Mouse (Mus musculus) left cerebral cortex, adult 18-20 months (tissue): ENCODE results near the gene Plcb3. TPM values are rescaled to one million over a fixed set of nuclear protein-coding genes. Genes with fewer than 3 reads are reported as not detected.
"Not testable (repeated sequence)": the region's sequence is repeated elsewhere in the genome, so short reads cannot be mapped to it uniquely, and the experiment has no call there.

Source experiments
- DNase-seq, 2 experiments: peaks; one replicate each; pipeline ENCODE4 v3.0.0; 2021 to 2022; ENCODE audit warnings: low spot score in 2 of 2, mixed read lengths in 1 of 2
- total RNA-seq, 2 experiments: library from RNA; stranded (reverse); gene quantifications; 2 replicates each; pipeline ENCODE4 v1.2.3; 2021

Plcb3 gene
- total RNA-seq, 2 experiments from 2014 or later = 14.2 to 14.6 TPM

DNA sequence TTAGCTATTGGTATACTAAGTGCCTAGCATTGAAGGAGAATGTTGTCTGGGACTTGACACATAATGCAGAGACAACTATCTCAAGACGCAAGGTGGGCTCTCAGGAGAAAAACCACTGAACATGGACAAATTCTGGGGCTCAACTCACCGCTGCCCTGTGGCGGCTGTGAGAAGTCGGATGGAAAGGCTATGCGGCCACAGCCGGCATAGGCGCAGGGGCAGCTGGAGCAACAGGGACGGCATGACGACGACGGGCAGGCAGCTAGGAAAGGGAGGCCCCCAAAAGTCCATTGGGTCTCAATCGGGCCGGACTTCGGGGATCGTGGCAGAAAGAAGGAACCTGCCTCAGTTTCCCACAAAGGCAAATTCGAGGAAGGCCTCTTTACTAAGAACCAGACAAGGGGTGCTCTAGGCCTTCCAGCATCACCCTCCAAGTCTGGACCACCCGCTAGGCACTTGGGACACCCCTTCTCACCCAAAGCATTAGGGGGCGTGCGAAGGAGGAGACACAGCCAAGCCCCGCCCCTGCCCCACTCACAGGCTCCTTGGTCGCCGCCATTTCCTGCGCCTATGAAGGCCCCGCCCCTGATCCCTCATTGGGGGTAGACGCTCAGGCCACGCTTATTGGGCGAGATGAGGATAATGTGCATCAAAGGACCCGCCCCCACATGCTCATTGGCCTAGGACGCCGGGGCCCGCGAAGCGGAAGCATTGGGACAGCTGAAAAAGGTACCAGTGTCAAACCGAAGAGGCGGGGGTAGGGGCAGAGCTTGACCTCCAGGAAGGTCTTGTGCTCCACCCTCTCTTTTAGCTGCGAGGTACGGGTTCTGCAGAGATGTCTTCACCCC, 16.0 kb upstream of the Plcb3 start, which contains the start of gene Dnajc4:
TSS of gene Dnajc4 (minus strand) at position 562 of the 848 bp plus-strand sequence.
- peak; percentile 94 for DNase-seq

DNA sequence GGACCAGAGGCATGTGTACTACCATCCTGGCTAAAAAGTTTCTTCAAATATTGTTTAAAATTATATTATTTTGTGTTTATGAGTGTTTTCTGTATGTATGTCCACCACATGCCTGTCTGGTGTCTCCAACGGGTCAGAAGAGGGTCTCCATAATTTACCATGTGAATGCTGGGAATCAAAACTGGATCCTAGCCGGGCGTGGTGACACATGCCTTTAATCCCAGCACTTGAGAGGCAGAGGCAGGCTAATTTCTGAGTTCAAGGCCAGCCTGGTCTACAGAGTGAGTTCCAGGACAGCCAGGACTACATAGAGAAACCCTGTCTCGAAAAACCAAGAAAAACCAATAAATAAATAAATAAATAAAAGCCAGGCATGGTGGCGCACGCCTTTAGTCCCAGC, 14.9 kb upstream of the Plcb3 start:
- DNase-seq = not testable (repeated sequence)

DNA sequence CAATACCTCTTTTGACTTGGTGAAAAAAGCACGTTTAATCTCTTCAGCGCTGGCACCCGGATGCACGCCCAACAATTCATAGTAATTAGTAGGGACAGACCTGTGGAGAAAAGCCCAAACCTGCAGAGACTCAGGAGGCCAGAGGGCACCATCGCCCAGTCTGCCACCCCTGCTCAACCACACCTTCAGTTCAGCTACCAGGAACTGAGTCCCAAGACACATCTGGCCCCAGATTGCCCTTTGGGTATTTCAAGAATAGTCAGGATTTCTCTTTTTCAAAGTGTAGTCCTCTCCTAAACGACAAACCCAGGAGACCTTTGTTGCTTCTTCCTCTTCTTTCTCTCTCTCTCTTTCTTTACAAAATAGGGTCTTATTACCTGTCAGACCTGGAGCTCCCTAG, 14.4 kb upstream of the Plcb3 start:
- no peak for DNase-seq

DNA sequence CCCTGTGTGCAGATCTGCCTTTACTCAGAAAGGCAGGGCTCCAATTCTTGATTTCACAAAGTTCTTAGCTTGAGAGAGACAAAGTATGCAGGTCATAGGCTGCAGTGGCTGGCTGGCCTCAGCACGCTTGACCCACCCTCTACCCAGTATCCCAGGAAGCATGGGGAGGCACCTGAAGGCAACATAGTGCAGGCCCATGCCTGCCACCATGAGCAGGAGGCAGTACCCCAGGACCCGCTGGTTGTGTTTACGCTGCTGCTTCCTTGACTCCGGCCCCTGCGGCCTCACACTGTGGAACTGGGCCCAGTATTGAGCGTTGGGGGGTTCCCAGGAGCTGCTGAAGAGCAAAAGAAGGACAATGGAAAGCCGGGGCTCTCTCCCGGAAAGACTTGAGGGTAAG, 13.0 kb upstream of the Plcb3 start:
- DNase-seq = no peak

DNA sequence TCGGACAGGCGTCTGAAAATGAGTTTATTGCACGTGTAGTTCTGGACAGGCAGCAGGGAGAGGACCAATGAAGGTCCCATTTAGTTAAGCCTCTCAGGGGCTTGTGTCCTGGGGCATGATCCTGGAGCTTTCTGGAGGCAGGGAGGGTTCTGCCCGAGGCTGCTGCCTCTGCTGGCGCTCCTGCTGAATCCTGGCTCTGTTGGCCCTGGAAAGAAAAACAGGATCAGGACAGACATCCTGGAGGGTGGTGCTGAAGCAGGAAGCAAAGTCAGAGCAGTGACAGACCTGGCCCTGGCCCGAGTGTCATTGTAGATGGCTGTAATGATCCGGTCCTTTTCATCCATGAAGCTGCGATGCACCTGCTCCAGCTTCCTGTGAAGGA, 11.6 kb upstream of the Plcb3 start:
- DNase-seq = no peak

DNA sequence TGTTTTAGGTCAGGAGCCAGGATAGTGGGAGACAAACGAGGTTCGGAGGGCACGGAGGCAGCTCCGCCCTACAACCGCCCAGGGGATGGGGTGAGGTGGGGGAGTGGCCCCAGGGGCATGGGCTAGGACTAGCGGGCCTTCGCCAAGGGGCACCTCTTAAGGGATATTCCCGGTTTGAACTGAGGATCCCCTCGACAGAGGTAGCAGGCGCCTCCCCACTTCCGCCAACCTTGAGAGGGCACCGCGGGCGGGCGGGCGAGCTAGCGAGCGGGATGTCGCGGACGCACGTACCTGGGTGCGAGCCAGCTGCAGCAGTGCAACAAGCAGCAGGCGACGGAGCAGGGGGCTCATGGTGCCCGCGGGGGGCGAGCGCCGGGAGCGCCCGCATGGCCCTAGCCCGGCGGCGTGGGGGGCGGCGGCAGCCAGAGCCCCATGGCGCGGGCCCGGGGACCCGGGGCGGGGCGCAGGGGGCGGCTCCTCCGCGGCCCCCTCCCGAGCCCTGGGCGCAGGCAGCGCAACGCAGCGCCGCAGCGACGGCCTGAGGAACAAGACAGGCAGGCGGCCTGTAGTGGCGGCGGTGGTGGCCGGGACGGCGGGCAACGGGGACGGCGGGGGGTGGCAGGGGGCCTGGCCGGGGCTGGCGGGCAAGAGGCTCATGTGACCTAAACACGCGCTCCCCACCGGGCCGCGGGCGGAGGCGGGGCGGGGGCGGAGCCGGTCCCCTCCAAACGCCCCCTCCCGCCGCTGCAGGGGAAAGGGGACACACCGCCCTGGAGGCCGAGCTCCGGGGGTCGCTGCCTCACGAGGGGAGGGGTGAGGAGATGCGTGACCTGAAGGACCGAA, 11.0 kb upstream of the Plcb3 start, which contains the start of gene Vegfb:
TSS of gene Vegfb (minus strand) at position 591 of the 843 bp plus-strand sequence.
- DNase-seq = peak; percentile 50 to 67

DNA sequence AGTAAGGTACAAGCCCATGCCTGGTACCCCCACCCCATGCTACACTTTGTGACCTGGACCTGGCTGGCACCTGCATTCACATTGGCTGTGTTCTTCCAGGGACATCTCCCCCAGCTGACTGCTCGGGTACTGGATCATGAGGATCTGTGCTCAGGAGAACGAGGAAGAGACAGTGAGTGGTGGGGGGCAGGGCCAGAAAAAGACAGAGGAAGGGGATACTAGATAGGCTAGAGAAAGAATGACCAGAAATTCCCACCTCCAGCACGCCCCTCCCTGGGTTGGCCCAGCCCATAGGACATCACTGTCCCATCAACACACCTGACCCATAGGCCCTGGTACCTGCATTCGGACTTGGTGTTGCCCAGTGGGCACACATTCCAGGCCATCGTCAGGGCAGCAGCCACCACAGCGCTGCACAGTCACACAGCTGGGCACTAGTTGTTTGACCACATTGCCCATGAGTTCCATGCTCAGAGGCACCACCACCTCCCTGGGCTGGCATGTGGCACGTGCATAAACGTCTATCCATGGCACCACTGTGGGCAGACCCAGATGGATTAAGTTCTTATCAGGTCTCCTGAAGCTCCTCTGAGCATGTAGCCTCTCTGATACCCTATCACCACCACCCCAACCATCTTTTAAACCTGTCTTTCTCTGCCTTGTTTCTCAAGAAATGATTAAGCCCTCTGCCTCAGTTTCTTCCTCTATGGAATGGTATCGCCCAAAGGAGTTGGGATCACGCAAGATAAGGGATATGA, 9.9 kb upstream of the Plcb3 start:
- no peak for DNase-seq

DNA sequence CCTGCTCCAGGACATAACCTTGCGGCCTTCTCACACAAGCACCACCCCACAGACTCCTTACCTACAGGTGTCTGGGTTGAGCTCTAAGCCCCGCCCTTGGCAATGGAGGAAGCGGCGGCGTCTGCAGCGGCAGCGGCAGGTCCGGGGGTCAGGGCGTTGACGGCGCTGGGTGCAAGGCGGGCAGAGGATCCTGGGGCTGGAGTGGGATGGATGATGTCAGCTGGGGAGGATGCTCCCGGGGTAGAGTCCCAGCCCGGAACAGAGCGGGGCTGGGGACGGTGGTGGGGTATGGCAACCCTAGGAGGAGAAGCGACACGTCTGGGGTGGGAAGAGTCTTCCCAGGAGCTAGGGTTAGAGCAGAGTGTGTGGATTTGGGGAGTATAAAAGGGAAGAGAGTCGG, 9.0 kb upstream of the Plcb3 start:
- DNase-seq = no peak

DNA sequence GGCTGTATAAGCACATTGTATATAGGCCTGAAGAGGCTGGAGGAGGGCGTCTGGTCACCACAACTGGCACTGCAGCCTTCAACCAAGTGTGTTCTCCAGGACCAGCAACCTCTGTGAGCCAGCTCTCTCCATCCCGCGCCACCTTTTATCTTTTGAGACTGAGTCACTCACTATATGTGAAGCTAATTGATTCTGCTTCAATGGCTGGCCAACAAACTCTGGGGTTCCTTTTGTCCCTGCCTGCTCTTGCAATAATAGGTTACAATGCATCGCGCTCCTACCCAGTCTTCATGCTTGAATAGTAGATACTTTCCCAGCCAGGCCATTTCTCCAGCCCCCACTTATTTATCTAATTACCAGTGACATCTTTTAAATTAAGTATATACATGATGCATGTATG, 7.4 kb upstream of the Plcb3 start:
- no peak for DNase-seq

DNA sequence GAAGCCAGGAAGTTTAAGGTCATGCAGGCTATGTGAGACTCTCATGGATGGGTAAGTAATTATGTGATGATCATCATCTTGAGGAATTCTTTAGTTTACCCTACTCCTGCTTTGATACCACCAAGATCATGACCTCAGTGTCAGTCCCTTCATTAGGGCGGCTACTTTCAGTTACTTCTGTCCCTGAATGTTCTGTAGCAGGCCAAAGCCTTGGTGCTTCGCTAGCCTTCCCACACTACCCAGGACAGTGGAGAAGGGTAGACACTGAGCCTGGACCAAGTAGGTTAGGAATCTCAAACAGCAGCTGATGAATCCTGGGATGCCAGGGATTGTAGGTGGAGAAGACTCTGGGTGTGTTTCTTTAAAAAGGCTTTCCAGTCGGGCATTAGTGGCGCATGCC, 5.2 kb upstream of the Plcb3 start:
- no peak for DNase-seq

DNA sequence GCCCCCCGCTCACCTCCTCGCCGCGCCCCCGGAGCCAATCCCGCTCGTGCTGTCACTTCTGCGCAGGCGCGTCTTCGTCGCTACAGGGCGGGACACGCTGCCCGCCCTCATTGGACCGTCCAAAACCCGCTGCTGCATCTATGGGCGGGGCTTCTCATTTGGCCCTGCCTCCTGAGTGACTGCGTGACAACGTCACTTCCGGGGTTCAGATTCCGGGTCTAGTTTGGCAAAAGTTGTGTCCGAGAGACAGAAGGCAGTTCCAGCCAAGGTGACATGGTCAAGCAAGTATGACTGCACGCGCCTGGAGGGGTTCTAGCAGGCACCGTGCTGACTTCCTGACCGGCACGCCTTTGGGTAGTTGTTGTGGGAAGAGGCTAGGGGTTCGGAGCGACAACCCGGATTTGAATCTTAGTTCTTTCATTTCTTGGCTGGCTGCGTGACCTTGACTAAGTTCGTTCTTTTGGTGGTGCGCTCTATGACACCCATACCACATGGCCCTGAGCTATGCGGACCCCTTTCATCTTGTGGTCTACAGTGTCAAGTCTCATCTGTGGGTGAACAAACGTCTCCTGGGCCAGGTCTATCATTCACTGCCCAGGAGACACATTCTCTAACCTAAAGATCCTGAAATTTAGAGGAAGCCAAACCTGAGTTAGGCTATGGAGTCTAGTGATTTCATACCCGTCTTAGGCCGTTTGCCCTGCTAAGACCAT, 4.3 kb upstream of the Plcb3 start, which contains the start of gene Fkbp2:
TSS of gene Fkbp2 (minus strand) at position 121 of the 713 bp plus-strand sequence.
- peak; percentile 98 to 99 for DNase-seq

DNA sequence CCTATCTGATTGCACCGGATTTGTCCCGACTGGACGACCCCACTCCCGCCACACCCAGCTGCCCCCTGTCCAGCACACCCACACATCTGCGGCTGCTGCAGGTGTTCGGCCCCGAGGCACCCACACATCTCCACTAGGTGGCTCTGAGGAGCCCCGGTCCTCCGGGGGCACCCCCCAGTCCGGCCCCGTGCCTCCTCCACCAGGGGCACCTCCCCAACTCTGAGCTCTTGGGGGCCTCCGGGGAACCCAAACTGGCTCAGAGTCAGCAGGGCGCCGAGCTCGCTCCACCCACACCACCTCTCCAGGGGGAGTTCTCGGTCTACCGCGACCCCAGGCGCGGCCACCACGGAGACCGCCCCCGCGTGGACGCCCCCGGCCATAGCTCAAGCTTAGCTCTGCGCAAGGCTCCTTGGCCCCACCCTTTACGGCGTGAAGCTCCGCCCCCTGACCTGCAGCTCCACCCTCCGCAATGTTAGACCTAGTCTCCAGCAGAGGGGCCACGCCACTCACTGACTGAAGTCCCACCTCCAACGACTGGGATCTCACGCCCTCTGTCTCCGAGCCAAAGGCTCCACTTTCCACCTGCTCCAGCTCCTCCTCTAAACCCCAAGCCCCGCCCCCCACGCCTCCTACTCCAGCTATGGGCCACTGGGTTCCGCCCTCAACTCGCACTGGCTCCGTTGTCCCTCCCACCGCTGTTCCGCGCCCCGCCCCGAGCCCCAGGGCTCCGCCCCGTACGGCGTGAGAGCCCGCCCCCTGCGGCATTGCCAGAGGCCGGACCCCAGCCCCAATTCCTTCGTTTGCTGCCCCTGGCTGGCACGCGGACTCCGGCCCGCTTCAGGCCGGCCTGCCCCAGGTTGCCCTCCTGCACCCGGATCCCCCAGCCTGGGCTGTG, 3.5 kb upstream of the Plcb3 start:
- DNase-seq = peak; percentile 99

DNA sequence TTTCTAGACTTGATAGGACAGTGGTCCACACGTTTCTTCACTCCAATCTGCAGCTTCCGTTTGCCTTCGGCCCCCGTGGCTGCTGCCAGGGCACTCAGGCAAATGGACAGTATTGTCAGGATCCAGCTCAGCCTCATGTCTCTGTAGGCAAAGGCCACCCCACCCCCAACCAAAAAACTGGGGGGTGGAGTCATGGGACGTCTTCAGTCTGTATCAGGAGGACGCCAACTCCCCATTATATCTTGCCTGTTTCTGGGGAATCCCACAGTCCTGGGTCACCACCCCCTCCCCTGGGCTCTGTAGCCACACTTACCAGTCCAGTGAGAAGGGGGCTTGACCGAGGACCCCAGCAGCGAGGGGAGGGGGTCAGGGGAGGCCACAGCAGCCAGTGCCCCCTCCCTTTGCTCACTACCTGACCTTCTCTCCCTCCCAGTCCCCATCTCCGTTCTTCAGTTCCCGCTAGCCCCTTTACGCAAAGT, 2.8 kb upstream of the Plcb3 start:
- DNase-seq = peak; percentile 37 to 55

DNA sequence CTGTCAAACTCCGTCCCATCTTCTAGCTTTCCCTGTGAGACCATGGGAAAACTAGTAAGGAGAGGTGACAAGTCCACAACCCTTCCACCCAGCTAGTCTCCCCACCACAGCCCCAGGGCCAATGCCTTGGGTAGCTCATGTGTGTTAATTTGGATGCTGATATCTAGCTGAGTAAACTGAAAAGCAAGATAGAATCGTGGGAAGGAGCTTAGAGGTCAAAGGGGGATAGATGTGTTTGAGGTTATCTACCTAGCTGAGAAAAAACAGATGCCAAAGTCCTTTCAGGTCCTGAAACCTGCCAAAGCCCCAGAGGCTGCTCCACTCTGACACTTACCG, 2.3 kb upstream of the Plcb3 start:
- no peak for DNase-seq

DNA sequence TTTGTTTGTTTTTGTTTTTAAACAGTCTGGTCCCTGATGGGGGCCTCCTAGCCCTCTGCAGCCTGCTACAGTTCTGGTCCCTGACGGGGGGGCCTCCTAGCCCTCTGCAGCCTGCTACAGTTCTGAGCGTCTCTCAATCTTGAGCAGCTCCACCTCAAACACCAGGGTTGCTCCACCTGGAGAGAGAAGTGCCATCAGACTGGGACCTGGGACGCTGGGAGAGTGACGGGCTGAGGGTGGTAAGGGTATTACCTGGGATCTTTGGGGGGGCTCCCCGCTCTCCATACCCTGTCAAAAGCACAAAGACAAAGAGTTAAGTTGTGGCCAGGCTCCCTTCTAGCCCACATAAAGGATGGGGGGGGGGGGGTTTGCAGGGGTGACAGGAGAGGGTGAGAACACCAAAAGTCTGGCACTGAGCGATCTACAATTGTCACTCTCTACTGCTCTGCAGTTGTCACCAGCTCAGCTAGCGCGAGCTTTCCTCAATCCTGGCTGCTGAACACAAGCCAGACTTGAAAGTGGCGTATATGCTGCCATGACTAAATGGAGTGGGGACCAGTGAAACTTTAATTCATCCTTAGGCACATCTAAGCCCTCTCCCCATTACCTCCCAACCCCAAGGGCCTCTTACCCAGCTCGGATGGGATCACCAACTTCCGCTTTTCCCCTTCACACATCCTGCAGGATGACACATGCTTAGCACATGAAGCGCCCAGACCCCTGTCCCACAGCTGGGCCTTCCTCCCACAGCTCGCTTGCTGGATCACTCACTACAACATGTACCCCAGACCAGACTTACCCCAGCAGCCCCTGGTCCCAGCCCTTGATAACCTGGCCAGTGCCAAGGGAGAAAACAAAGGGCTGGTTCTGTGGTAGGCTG, 1.7 kb upstream of the Plcb3 start:
- no peak for DNase-seq

DNA sequence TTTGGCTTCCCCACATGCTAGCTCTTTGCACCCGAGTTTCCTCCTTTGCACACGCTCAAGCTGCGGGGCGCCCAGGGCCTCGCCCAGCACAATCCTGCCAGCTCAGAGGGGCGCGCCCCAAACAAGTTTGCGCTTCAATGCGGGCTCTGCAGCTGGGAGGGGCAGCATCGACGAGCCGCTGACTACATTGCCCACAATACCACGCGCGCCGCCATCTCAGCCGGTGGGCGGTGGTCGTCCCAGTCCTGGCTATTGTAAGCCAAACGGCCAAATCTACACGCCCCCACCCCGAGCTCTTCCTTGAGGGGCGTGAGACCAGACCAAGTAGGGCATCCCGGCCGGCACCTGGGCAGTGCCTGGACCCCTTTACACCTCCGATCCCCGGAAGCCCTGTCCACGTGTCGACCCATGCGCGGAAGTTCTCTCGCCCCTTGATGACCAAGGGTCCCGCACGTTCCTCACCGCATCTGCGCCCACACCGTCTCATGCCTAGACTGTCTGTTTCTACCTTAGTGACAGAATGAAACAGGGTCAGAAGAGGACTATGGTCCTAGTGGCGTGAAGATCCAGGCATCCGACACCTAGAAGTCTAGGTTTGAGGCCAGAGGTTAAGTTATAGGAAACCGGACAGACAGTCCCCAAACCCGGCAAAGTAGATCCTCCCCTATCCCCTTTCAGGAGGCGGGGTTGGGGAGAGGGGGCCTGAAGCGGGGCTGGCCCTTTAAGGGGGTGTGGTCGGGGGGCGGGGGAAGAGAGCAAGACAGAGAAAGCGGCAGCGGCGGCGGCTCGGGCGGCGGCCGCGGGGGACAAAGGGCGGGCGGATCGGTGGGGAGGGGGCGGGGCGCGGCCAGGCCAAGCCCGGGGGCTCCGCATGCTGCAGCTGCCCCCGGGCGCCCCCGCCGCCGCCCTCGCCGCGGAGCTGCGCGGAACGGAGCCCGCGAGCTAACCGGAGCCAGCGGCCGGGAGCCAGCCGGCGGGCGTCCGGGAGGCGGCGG, 1.8 kb downstream of the Plcb3 start, which contains the start of gene Ppp1r14b:
TSS of gene Ppp1r14b (plus strand) at position 758 of the 995 bp plus-strand sequence.
- DNase-seq = peak; percentile 70 to 77

DNA sequence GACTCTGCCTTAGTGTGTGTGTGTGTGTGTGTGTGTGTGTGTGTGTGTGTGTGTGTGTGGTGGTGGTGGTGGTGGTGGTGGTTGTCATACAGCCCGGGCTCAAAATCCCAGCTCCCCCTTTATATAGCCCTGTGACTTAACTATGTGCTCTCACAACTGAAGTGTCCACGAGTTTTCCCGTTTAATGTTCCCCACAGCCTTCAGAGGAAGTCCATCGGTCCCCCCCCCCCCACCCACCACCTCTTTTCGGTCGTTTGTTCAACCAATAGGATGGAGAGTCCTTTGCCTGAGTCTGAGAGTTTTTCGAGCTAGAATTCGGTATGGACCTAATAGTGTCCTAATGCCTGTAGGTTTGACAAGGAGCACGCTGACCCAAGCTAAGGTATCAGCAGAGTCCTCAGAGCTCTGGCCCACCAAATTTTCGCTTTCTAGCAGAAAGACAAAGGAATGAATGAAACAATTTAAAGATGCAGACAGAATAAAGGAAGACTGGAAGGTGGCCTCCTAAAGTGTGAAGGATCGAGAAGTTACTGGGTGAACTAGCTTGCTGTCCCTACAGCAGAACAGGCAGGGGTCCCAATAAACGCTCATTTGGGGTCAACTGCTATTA, 2.6 kb downstream of the Plcb3 start:
- no peak for DNase-seq
